Mouse (Mus musculus) megakaryocyte-erythroid progenitor cell, adult 5-6 weeks (primary cell): ENCODE measurements around the gene Rc3h2. TPM values are rescaled to one million over a fixed set of nuclear protein-coding genes. Genes with fewer than 3 reads are reported as not detected.
A peak's percentile ranks its signal among the peaks of the same experiment; 100 is the strongest.

Experiments
- ATAC-seq: replicated peaks from 2 replicates; pipeline ENCODE4 v1.8.0; 2016; ENCODE audit warnings: mild to moderate bottlenecking, inconsistent platforms; ENCODE audit not compliant: severe bottlenecking, poor library complexity, low FRiP score, low TSS enrichment
- total RNA-seq, 2 experiments: library from RNA; stranded (forward) in 1 of 2; stranded (reverse) in 1 of 2; fragments of 200-1000, 215-1000 nt in 1 of 2; fragments of >200 nt in 1 of 2; fragmentation: Nextera tagmentation in 1 of 2; gene quantifications; 2 replicates each; pipeline ENCODE4 v1.2.3; 2014 to 2017

Rc3h2 gene
- total RNA-seq, 2 experiments from 2014 or later: 23.6 to 40.7 TPM

GRCm38 (mm10) chr2:37355571-37355970 lies 67.1 kb downstream of the Rc3h2 start:
- no peak for ATAC-seq

- no peak for ATAC-seq
Observed at GRCm38 (mm10) chr2:37351671-37352070, 71.0 kb downstream of the Rc3h2 start.

- peak; percentile 84; the same call in 1 of the 2 replicates for ATAC-seq
Observed at GRCm38 (mm10) chr2:37338497-37339187, 84.1 kb downstream of the Rc3h2 start.

GRCm38 (mm10) chr2:37333321-37333720 lies 89.4 kb downstream of the Rc3h2 start:
- ATAC-seq: no peak

- ATAC-seq: no peak
Observed at GRCm38 (mm10) chr2:37326215-37326614, 96.5 kb downstream of the Rc3h2 start, which contains the start of gene Olfr368. Gene Olfr368 (plus strand): TSS chr2:37326515.

Other genes starting within 250 kb of the Rc3h2 start
- gene Olfr365, start 234.7 kb downstream of the Rc3h2 start, total RNA-seq (2014; fragmentation: Nextera tagmentation): not detected in 2 replicates
- gene Olfr365, start 234.7 kb downstream of the Rc3h2 start, total RNA-seq (2017): not detected in 2 replicates
- gene Olfr366, start 211.3 kb downstream of the Rc3h2 start, total RNA-seq (2014; fragmentation: Nextera tagmentation): not detected in 2 replicates
- not detected in 2 replicates for gene Olfr366, start 211.3 kb downstream of the Rc3h2 start, total RNA-seq (2017)
- not detected in 2 replicates for gene Olfr368, start 96.4 kb downstream of the Rc3h2 start, total RNA-seq (2014; fragmentation: Nextera tagmentation)
- gene Olfr368, start 96.4 kb downstream of the Rc3h2 start, total RNA-seq (2017): not detected in 2 replicates
- gene Pdcl, start 63.6 kb downstream of the Rc3h2 start, total RNA-seq (2014; fragmentation: Nextera tagmentation): 13.3 and 15.0 TPM in 2 replicates
- 104 and 106 TPM in 2 replicates for gene Pdcl, start 63.6 kb downstream of the Rc3h2 start, total RNA-seq (2017)
- 10.7 and 11.8 TPM in 2 replicates for gene Zbtb26, start 20.2 kb upstream of the Rc3h2 start, total RNA-seq (2014; fragmentation: Nextera tagmentation)
- gene Zbtb26, start 20.2 kb upstream of the Rc3h2 start, total RNA-seq (2017): 8.7 and 13.7 TPM in 2 replicates
- gene Zbtb6, start 20.3 kb upstream of the Rc3h2 start, total RNA-seq (2014; fragmentation: Nextera tagmentation): 11.4 and 12.4 TPM in 2 replicates
- gene Zbtb6, start 20.3 kb upstream of the Rc3h2 start, total RNA-seq (2017): 29.2 and 30.6 TPM in 2 replicates
- gene Rabgap1, start 20.4 kb upstream of the Rc3h2 start, total RNA-seq (2014; fragmentation: Nextera tagmentation): 25.0 and 28.0 TPM in 2 replicates
- gene Rabgap1, start 20.4 kb upstream of the Rc3h2 start, total RNA-seq (2017): 39.7 and 49.2 TPM in 2 replicates
- gene Gpr21, start 93.4 kb upstream of the Rc3h2 start, total RNA-seq (2014; fragmentation: Nextera tagmentation): 2.0 and 3.3 TPM in 2 replicates
- gene Gpr21, start 93.4 kb upstream of the Rc3h2 start, total RNA-seq (2017): 0.42 and 3.4 TPM in 2 replicates